ENCODE assay signal across 15 mouse cellular contexts in genomic region chr11:62130191-62130590, GRCm38 (mm10).
DNase-seq lines count a peak whose midpoint lies in the region; ATAC-seq and TF ChIP-seq lines count a peak whose summit lies in the region.
"Had no signal": no experiment of that assay in that cellular context is flagged by ENCODE, and none has a peak within 500 bp of the region (broad histone marks: within the 10 kb centered on the region; RNA-seq: fewer than 3 reads in every experiment).

No protein-coding gene starts in this region.

- no peak overlapping the region for H3K4me3 ChIP-seq in hindbrain, embryonic 10.5 days
- H3K4me3 ChIP-seq in hindbrain, postnatal 0 days (ENCODE audit: low read length): no peak overlapping the region
- H3K4me3 ChIP-seq in midbrain, embryonic 12.5 days: no peak overlapping the region
- no peak overlapping the region for H3K4me3 ChIP-seq in midbrain, embryonic 13.5 days (replicated peaks)
- H3K4me3 ChIP-seq: forebrain, embryonic 12.5 days; liver, embryonic 12.5 days had no signal

- no peaks in the 10 kb centered on the region for H3K9me3 ChIP-seq in hindbrain, embryonic 10.5 days
- H3K9me3 ChIP-seq in hindbrain, postnatal 0 days (ENCODE audit: low read length): no peaks in the 10 kb centered on the region
- H3K9me3 ChIP-seq in midbrain, embryonic 12.5 days: no peaks in the 10 kb centered on the region
- no peaks in the 10 kb centered on the region for H3K9me3 ChIP-seq in midbrain, embryonic 13.5 days
- H3K9me3 ChIP-seq: forebrain, embryonic 12.5 days; liver, embryonic 12.5 days had no signal

- ATAC-seq in hindbrain, postnatal 0 days: no peak
- peak; percentile 54 for ATAC-seq in midbrain, embryonic 12.5 days (ENCODE audit: low FRiP score, low read depth)
- no peak for ATAC-seq in midbrain, embryonic 13.5 days
- ATAC-seq: inflammation-experienced regulatory T-cells, adult 6 months; liver, embryonic 12.5 days had no signal

- WGBS in hindbrain, embryonic 10.5 days: 21% methylated on average over 3 of the region's 3 CpGs
- 31% methylated on average over 3 of the region's 3 CpGs for WGBS in hindbrain, postnatal 0 days
- 13% methylated on average over 3 of the region's 3 CpGs for WGBS in midbrain, embryonic 12.5 days
- WGBS in midbrain, embryonic 13.5 days: 7% methylated on average over 3 of the region's 3 CpGs

- TF ChIP-seq CTCF in hindbrain, postnatal 0 days (IDR thresholded peaks at IDR 0.05; ENCODE audit: low read depth): no peak

- H3K36me3 ChIP-seq in hindbrain, embryonic 10.5 days: peaks cover 25% of the 10 kb centered on the region
- no peaks in the 10 kb centered on the region for H3K36me3 ChIP-seq in hindbrain, postnatal 0 days (ENCODE audit: insufficient read depth, low read length)
- peaks cover 12% of the 10 kb centered on the region; the same call in 1 of the 2 replicates for H3K36me3 ChIP-seq in midbrain, embryonic 12.5 days
- H3K36me3 ChIP-seq in midbrain, embryonic 13.5 days: peaks cover 18% of the 10 kb centered on the region

- DNase-seq in hindbrain, embryonic 10.5 days (ENCODE audit: low spot score): peak; percentile 52
- no peak for DNase-seq in hindbrain, postnatal 0 days (ENCODE audit: low spot score)
- DNase-seq in embryo, embryonic 10.5 days (ENCODE audit: low spot score): peak; percentile 74
- peak; percentile 68 for DNase-seq in retina, embryonic 14.5 days (ENCODE audit: low spot score)
- DNase-seq in thymus, postnatal 14 days: no peak
- DNase-seq in left cerebral cortex, adult 9 months (ENCODE audit: low spot score in 2 of 2): no peak
- DNase-seq: cerebellum, adult 11-12 months; cerebellum, postnatal 25 days; kidney, adult 9 months; right cerebral cortex, adult 18-20 months had no signal

- no peak overlapping the region for H3K9ac ChIP-seq in hindbrain, postnatal 0 days (replicated peaks; ENCODE audit: low read length)
- H3K9ac ChIP-seq in midbrain, embryonic 12.5 days (replicated peaks): no peak overlapping the region
- H3K9ac ChIP-seq in midbrain, embryonic 13.5 days (replicated peaks): no peak overlapping the region
- H3K9ac ChIP-seq: forebrain, embryonic 12.5 days; liver, embryonic 12.5 days had no signal

- no peak overlapping the region for H3K4me2 ChIP-seq in hindbrain, postnatal 0 days (ENCODE audit: low read depth, low read length)
- no peak overlapping the region for H3K4me2 ChIP-seq in midbrain, embryonic 12.5 days (replicated peaks)
- H3K4me2 ChIP-seq in midbrain, embryonic 13.5 days (replicated peaks): no peak overlapping the region
- H3K4me2 ChIP-seq: forebrain, embryonic 12.5 days; liver, embryonic 12.5 days had no signal

- peaks cover 24% of the 10 kb centered on the region for H3K27me3 ChIP-seq in hindbrain, embryonic 10.5 days (ENCODE audit: insufficient read depth, poor library complexity, severe bottlenecking)
- H3K27me3 ChIP-seq in hindbrain, postnatal 0 days (ENCODE audit: insufficient read depth, low read length): no peaks in the 10 kb centered on the region
- H3K27me3 ChIP-seq in midbrain, embryonic 12.5 days: peaks cover 23% of the 10 kb centered on the region
- H3K27me3 ChIP-seq in midbrain, embryonic 13.5 days: peaks cover 6% of the 10 kb centered on the region; the same call in 1 of the 2 replicates
- H3K27me3 ChIP-seq: liver, embryonic 12.5 days had no signal

- H3K27ac ChIP-seq in hindbrain, embryonic 10.5 days: 0 out of 2 replicates have a peak overlapping the region, but pooled peaks have one; percentile 51
- no peak overlapping the region for H3K27ac ChIP-seq in hindbrain, postnatal 0 days
- H3K27ac ChIP-seq in midbrain, embryonic 12.5 days (replicated peaks): peak overlapping the region; percentile 25; the same call in 1 of the 2 replicates
- no peak overlapping the region for H3K27ac ChIP-seq in midbrain, embryonic 13.5 days
- H3K27ac ChIP-seq: forebrain, embryonic 12.5 days; liver, embryonic 12.5 days had no signal

- peaks cover 32% of the 10 kb centered on the region for H3K4me1 ChIP-seq in hindbrain, embryonic 10.5 days (replicated peaks)
- H3K4me1 ChIP-seq in hindbrain, postnatal 0 days (ENCODE audit: insufficient read depth, low read length): no peaks in the 10 kb centered on the region
- peaks cover 14% of the 10 kb centered on the region for H3K4me1 ChIP-seq in midbrain, embryonic 12.5 days
- peaks cover 13% of the 10 kb centered on the region for H3K4me1 ChIP-seq in midbrain, embryonic 13.5 days (replicated peaks)

Comparison
In these comparisons a context has a peak if more than half of its experiments do, and no peak if none do; other contexts are left out.
1. DNase-seq: peak in hindbrain, embryonic 10.5 days (single experiment), embryo, embryonic 10.5 days (single experiment) and retina, embryonic 14.5 days (single experiment); none in hindbrain, postnatal 0 days (single experiment), thymus, postnatal 14 days (single experiment) and left cerebral cortex, adult 9 months (0 of 2).
2. H3K27ac ChIP-seq: peak in hindbrain, embryonic 10.5 days (single experiment) and midbrain, embryonic 12.5 days (single experiment); none in hindbrain, postnatal 0 days (single experiment) and midbrain, embryonic 13.5 days (single experiment).